Mouse (Mus musculus) stomach, embryonic 15.5 days (tissue): Measurements from ENCODE around the gene Strn4. TPM values are rescaled to one million over a fixed set of nuclear protein-coding genes. Genes with fewer than 3 reads are reported as not detected.

ENCODE experiments used
- ATAC-seq: fragments of 200-750 bp; cut with Nextera tagmentation; 2 replicates; pipeline ENCODE4 v1.8.0; 2017; ENCODE audit warnings: low read depth, moderate number of reproducible peaks, moderate TSS enrichment; ENCODE audit not compliant: insufficient read depth, low FRiP score
- H3K27ac ChIP-seq: fragments of 300-500 bp; sonication (generic); 2 replicates; pipeline ENCODE4 v1.5.1; 2015; ENCODE audit warnings: mild to moderate bottlenecking, inconsistent platforms
- H3K27me3 ChIP-seq: fragments of 300-500 bp; sonication (generic); replicated peaks from 2 replicates; pipeline ENCODE4 v1.6.1; 2015; ENCODE audit warnings: inconsistent platforms
- H3K36me3 ChIP-seq: fragments of 300-500 bp; sonication (generic); 2 replicates; pipeline ENCODE4 v1.6.1; 2015; ENCODE audit warnings: inconsistent platforms
- H3K4me1 ChIP-seq: fragments of 300-500 bp; sonication (generic); 2 replicates; pipeline ENCODE4 v1.6.1; 2015; ENCODE audit warnings: inconsistent platforms
- H3K4me2 ChIP-seq: fragments of 300-500 bp; sonication (generic); 2 replicates; pipeline ENCODE4 v1.6.1; 2015; ENCODE audit warnings: mild to moderate bottlenecking, inconsistent platforms
- H3K4me3 ChIP-seq: fragments of 300-500 bp; sonication (generic); replicated peaks from 2 replicates; pipeline ENCODE4 v1.5.1; 2015; ENCODE audit warnings: inconsistent platforms
- H3K9ac ChIP-seq: fragments of 300-500 bp; sonication (generic); 2 replicates; pipeline ENCODE4 v1.6.1; 2015; ENCODE audit warnings: inconsistent platforms
- H3K9me3 ChIP-seq: fragments of 300-500 bp; sonication (generic); 2 replicates; pipeline ENCODE4 v1.6.1; 2016; ENCODE audit warnings: inconsistent platforms
- WGBS: fragments of 180-500 bp; shearing (Covaris S2); methylation state at CpG from one replicate; pipeline ENCODE4 v1.1.7; 2015; 5-methylcytosine and 5-hydroxymethylcytosine counted together
- polyA plus RNA-seq: library from polyadenylated mRNA; unstranded; fragments of >200 nt; fragmentation: Nextera tagmentation; extraction: Ambion mirVana; gene quantifications from 2 replicates; pipeline ENCODE4 v1.2.1, GENCODE M21; 2015

Strn4 gene
- polyA plus RNA-seq, 1 experiment from 2014 or later = 89.4 TPM

DNA sequence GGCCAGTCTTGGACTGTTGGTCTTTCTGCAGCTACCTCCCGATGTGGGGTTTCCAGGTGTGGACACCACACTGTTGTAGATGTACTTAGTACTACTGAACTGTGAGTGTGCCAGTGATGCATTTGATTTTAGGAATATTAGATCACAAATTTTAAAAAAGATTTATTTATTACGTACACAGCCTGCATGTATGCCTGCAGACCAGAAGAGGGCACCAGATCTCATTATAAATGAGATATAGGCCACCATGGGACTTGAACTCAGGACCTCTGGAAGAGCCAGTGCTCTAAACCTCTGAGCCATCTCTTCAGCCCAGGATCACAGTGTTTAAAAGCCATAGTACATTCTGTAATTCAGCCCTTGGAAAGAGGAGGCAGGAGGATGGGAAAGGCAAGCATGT, 3.2 kb upstream of the Strn4 start:
- H3K4me3 ChIP-seq = no peak overlapping the region
- no peaks in the 10 kb centered on the region for H3K9me3 ChIP-seq
- no peak overlapping the region for H3K9ac ChIP-seq
- no peak overlapping the region for H3K27ac ChIP-seq
- H3K27me3 ChIP-seq = 0 out of 2 replicates have a peak, but pooled peaks cover 15% of the 10 kb centered on the region
- WGBS = 81% methylated on average over 2 of the region's 2 CpGs
- peaks cover 6% of the 10 kb centered on the region; the same call in 1 of the 2 replicates for H3K36me3 ChIP-seq
- no peak overlapping the region for H3K4me2 ChIP-seq
- peaks cover 38% of the 10 kb centered on the region for H3K4me1 ChIP-seq
- no peak for ATAC-seq

DNA sequence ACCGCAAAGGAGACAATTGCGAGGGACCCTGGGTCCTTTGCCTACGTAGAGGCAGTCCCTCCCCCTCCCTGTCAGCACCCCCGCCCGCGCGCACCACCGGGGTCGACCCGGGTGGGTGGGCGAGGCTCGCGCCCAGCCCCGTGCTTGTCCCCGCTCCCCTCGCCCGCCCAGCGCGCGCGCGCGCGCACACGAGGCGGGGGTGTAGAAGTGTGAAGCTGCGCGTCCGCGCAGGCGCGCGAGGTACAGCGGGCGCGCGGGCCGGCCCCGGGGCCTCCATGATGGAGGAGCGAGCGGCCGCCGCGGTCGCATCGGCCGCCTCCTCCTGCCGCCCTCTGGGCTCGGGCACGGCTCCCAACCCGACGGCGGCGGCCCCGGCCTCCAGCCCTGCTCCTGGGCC, 387 bp downstream of the Strn4 start:
- 0 out of 2 replicates have a peak, but pooled peaks cover 10% of the 10 kb centered on the region for H3K27me3 ChIP-seq
- H3K9ac ChIP-seq = peak overlapping the region; percentile 99
- H3K9me3 ChIP-seq = no peaks in the 10 kb centered on the region
- peak overlapping the region; percentile 89 for H3K4me2 ChIP-seq
- peaks cover 47% of the 10 kb centered on the region for H3K4me1 ChIP-seq
- H3K4me3 ChIP-seq = peak overlapping the region; percentile 88
- 0% methylated on average over 30 of the region's 55 CpGs for WGBS
- peak; percentile 86 for ATAC-seq
- peak overlapping the region; percentile 94 for H3K27ac ChIP-seq
- no peaks in the 10 kb centered on the region for H3K36me3 ChIP-seq

DNA sequence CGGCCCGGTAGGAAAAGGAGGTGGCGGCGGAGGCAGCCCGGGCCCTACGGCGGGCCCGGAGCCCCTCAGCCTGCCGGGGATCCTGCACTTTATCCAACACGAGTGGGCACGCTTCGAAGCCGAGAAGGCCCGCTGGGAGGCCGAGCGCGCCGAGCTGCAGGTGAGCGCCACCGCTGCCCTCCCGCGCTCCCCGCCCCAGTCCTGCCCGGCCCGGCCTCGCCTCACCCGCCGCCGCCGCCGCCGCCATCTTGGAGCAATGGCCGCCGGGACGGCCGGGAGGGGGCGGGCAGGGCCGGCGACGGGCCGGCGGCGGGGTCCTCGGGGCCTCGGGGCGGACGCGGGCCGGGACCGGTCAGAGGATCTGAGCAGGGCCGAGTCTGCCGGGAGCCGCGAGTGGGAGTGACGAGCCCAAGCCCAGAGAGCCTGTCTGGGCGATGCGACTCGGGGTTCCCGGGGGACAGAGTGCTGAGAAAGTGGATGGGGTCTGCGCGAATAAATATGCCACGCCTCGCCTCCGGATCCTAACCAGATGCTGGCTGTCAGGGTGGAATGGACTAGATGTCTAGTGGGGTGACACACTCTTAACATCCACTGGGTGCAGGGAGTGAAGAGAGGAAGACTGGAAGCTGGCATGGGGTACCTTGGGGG, 910 bp downstream of the Strn4 start, which contains the start of gene Fkrp:
Fkrp (minus strand) TSS at position 258 of the 648 bp plus-strand sequence.
- H3K4me3 ChIP-seq = peak within 1 kb of the TSS; percentile 88
- peak within 1 kb of the TSS; percentile 94 for H3K27ac ChIP-seq
- peaks cover 45% of the 10 kb centered on the region for H3K4me1 ChIP-seq
- H3K36me3 ChIP-seq = no peaks in the 10 kb centered on the region
- H3K9ac ChIP-seq = peak within 1 kb of the TSS; percentile 99
- peak; percentile 57 for ATAC-seq
- H3K27me3 ChIP-seq = 0 out of 2 replicates have a peak, but pooled peaks cover 6% of the 10 kb centered on the region
- WGBS = under 1% methylated on average over 54 of the region's 64 CpGs
- H3K9me3 ChIP-seq = no peaks in the 10 kb centered on the region
- H3K4me2 ChIP-seq = peak within 1 kb of the TSS; percentile 89

DNA sequence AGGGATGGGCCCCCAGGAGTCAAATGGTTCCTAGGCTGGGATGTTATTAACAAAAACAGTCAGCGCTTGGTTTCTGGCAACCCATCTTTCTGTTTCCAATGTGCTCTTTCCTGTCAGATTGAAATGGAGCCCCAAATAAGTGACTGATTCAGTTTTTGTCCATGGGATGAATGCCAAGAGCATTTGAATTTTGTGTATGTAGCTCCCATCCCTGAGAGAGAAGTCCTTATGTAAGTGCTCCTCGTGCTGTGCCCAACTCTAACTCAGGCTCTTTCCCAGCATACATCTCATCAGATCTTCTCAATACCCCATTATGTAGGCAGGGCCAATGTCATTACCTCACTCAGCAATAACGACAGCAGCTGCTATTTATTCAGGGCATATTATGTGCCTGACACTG, 2.0 kb downstream of the Strn4 start:
- Histone ChIP-seq H3K4me1 (peaks cover 48% of the 10 kb centered on the region), H3K4me3 (peak overlapping the region; percentile 88), H3K27ac (no peak overlapping the region), H3K36me3 (peaks cover 3% of the 10 kb centered on the region; the same call in 1 of the 2 replicates), H3K4me2 (peak overlapping the region; percentile 89), H3K9me3 (no peaks in the 10 kb centered on the region), H3K9ac (peak overlapping the region; percentile 99; the same call in 1 of the 2 replicates), H3K27me3 (no peaks in the 10 kb centered on the region)
- WGBS = 47% methylated on average over 3 of the region's 3 CpGs
- ATAC-seq = no peak

DNA sequence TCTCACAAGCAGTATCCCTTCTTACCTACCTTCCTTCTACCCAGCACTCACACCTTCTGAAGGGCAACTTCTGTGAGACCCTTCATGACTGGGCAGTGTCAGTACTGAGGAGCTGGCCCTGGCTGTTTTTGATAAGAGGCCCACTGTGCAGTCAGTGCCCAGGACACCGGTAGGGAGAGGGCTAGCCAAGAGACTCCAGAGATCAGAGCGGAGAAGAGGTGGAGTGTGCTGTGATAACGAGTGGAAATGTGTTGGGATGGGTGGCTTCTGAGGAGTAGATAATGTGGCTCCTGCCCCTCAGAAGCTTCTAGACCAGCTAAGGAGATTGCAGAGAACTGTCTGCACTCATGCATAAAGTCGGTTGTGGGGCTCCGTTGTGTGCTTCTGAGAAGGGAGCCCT, 4.1 kb downstream of the Strn4 start:
- no peak overlapping the region for H3K9ac ChIP-seq
- peaks cover 49% of the 10 kb centered on the region for H3K4me1 ChIP-seq
- no peak overlapping the region for H3K4me3 ChIP-seq
- peak overlapping the region; percentile 11; the same call in 1 of the 2 replicates for H3K27ac ChIP-seq
- H3K36me3 ChIP-seq = peaks cover 12% of the 10 kb centered on the region; the same call in 1 of the 2 replicates
- 77% methylated on average over 5 of the region's 5 CpGs for WGBS
- H3K4me2 ChIP-seq = no peak overlapping the region
- no peaks in the 10 kb centered on the region for H3K9me3 ChIP-seq
- H3K27me3 ChIP-seq = no peaks in the 10 kb centered on the region
- no peak for ATAC-seq

DNA sequence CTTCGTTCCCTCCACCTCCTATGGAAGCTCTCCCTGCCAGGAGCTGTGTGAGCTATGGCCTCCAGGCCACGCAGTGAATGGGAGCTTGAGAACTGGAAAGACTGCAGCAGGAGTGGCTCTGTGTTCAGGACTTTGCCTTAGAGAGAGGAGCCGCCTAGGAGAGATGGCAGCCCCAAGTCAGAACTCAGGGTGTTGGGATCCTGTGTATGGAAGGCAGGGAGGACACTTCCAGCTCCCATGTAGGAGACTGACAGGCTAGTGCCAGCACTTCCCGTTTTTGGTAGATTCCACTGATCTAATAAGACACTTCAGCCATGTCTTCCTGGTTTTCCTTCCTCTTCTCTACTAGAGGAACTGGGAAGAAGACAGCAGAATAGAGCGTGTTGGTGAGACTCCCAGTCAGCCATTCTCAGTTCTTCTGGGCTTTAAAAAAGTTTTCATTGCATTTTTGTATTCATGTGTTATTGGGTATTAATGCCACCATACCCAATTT, 4.6 kb downstream of the Strn4 start:
- ATAC-seq = no peak

DNA sequence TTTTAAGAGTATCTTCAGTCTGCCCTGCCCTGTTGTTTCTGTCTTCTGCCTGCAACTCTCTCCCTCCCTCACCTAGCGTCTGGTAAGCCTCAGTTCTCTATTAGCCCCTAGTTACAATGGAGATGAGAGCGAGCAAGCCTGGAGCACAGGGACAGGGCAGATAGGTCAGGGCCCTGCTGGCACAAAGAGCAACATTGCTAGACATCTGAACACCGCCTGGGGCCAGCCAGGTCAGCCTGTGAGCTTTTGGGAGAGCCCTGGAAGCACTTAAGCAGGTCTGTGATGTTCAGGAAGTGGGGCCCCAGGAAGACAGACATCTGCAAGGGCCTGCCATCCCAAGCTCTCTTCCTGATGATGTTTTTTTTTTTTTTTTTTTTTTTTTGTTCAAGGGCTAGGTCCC, 5.4 kb downstream of the Strn4 start:
- Histone ChIP-seq H3K27me3 (no peaks in the 10 kb centered on the region), H3K4me3 (no peak overlapping the region), H3K4me2 (no peak overlapping the region), H3K9me3 (no peaks in the 10 kb centered on the region), H3K9ac (no peak overlapping the region), H3K36me3 (peaks cover 23% of the 10 kb centered on the region), H3K27ac (no peak overlapping the region), H3K4me1 (peaks cover 38% of the 10 kb centered on the region)
- WGBS = 44% methylated on average over 3 of the region's 3 CpGs
- ATAC-seq = no peak

More for the DNA sequence above, 4.6 kb downstream of the Strn4 start:
- Histone ChIP-seq H3K4me3 (no peak overlapping the region), H3K4me2 (no peak overlapping the region), H3K9me3 (no peaks in the 10 kb centered on the region), H3K9ac (no peak overlapping the region), H3K27ac (peak overlapping the region; percentile 11; the same call in 1 of the 2 replicates), H3K4me1 (peaks cover 45% of the 10 kb centered on the region), H3K27me3 (no peaks in the 10 kb centered on the region), H3K36me3 (peaks cover 18% of the 10 kb centered on the region; the same call in 1 of the 2 replicates)
- 66% methylated on average over 5 of the region's 5 CpGs for WGBS

DNA sequence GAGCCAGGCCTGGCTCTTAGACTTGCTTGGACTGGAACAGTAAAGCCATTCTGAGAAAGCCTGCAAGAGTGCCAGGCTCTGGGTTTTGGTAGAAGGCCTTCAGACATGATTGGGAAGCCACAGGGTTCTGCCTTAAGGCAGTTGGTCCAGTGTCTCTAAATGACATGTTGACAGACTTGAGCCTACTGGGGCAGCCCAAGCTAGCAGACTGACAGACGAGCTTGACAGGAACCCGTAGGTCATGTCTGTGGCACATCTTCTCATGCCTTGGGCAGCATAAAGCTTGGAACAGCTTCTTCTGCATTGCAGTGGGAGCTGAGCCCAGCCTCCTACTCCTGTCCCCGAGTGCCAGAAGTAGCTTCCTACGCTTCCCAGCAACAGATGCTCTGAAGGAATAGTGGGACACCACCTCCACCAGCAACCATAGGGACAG, 6.0 kb downstream of the Strn4 start:
- peaks cover 28% of the 10 kb centered on the region for H3K36me3 ChIP-seq
- no peak for ATAC-seq
- no peak overlapping the region for H3K4me2 ChIP-seq
- H3K9me3 ChIP-seq = no peaks in the 10 kb centered on the region
- no peaks in the 10 kb centered on the region for H3K27me3 ChIP-seq
- H3K4me1 ChIP-seq = peaks cover 38% of the 10 kb centered on the region
- no peak overlapping the region for H3K27ac ChIP-seq
- no peak overlapping the region for H3K9ac ChIP-seq
- H3K4me3 ChIP-seq = no peak overlapping the region
- 74% methylated on average over 4 of the region's 4 CpGs for WGBS

DNA sequence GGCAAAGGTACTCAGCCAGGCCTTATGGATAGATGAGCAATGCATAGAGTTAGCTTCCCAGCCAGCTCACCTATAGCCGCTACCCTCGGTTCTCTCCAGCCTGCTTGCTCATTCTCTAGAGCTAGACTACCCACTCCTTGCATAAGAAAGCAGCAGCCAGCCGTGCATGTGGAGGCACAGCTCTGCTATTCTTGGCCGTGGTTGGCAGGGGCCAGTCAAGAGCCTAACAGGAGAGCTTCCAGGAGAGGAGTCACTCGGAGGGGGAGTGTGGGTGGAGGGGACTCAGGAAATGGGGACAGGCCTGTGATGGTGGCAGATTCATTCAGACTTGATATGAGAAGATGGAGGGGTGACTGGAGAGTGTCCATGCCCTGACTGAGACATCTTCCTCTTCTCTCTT, 8.0 kb downstream of the Strn4 start:
- Histone ChIP-seq H3K36me3 (peaks cover 47% of the 10 kb centered on the region), H3K9me3 (no peaks in the 10 kb centered on the region), H3K27me3 (no peaks in the 10 kb centered on the region), H3K4me2 (no peak overlapping the region), H3K27ac (no peak overlapping the region), H3K4me3 (no peak overlapping the region), H3K9ac (no peak overlapping the region), H3K4me1 (peaks cover 21% of the 10 kb centered on the region)
- no peak for ATAC-seq
- WGBS = 73% methylated on average over 5 of the region's 5 CpGs

DNA sequence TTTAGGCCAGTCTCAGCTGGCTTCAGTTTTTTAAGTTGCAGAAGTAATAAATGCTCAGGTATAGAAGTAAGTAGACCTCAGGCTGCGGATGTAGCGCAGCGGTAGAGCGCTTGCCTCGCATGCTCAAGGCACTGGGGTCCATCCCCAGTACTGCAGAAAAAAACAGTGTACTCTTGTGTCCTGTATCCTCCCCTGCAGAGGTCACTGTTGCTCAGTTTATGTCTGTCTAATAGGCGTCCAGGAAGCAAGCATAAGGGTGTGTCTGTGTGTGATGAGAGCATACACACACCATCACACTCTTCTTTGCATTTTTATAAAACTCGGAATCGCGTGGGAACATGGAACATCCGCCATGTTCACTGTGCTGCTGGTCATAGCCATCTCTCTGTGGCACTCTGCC, 10.1 kb downstream of the Strn4 start:
- peaks cover 66% of the 10 kb centered on the region for H3K36me3 ChIP-seq
- 81% methylated on average over 10 of the region's 10 CpGs for WGBS
- no peaks in the 10 kb centered on the region for H3K27me3 ChIP-seq

DNA sequence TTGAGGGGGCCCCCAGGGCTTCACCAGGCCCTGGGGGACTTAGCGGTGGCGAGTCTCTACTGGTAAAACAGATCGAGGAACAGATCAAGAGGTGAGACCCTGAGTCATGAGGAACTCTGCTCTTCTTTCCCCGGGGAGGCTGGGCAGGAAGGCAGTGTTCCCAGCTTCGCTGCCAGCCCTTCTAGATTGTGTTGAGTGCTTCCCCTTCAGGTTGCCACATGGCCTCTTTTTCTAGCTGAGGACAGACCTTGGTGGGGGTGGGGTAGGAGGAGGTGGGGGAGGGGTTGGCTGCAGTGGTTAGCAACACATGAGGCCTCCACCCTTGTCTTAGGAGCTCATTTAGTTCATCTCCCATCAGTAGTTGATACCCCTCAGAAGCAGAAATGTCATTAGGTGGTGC, 10.9 kb downstream of the Strn4 start:
- Histone ChIP-seq H3K4me2 (no peak overlapping the region), H3K4me3 (no peak overlapping the region), H3K27me3 (no peaks in the 10 kb centered on the region), H3K36me3 (peaks cover 74% of the 10 kb centered on the region), H3K9me3 (no peaks in the 10 kb centered on the region), H3K27ac (no peak overlapping the region; the same call in 1 of the 2 replicates), H3K4me1 (0 out of 2 replicates have a peak, but pooled peaks cover 8% of the 10 kb centered on the region), H3K9ac (no peak overlapping the region)
- WGBS = 76% methylated on average over 5 of the region's 5 CpGs
- no peak for ATAC-seq

More for the DNA sequence above, 10.1 kb downstream of the Strn4 start:
- no peaks in the 10 kb centered on the region for H3K9me3 ChIP-seq
- H3K4me2 ChIP-seq = no peak overlapping the region
- no peak overlapping the region for H3K9ac ChIP-seq
- no peak overlapping the region for H3K4me3 ChIP-seq
- H3K27ac ChIP-seq = no peak overlapping the region
- H3K4me1 ChIP-seq = peaks cover 13% of the 10 kb centered on the region; the same call in 1 of the 2 replicates
- no peak for ATAC-seq

DNA sequence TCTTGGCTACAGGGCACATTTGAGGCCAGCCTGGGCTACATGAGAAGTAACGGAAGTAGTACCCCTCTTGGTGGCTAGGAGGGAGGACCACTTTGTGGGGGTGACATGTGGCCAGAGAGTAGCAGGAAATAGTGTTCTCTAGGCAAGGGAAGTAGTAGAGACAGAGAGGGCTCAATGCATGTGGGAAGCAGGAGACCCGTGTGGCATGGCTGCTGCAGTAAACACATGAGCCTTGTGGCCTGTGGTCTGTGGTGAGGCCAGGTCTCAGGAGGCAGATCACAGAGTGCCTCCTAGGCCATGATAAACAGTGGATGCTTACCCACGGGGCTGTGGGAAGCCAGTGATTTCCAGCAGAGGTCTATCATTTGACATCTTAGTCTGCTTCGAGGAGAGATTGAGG, 11.6 kb downstream of the Strn4 start:
- Histone ChIP-seq H3K27me3 (no peaks in the 10 kb centered on the region), H3K4me3 (no peak overlapping the region), H3K4me2 (no peak overlapping the region), H3K9me3 (no peaks in the 10 kb centered on the region), H3K36me3 (peaks cover 81% of the 10 kb centered on the region), H3K9ac (no peak overlapping the region), H3K27ac (no peak overlapping the region), H3K4me1 (0 out of 2 replicates have a peak, but pooled peaks cover 5% of the 10 kb centered on the region)
- ATAC-seq = no peak
- 67% methylated on average over 4 of the region's 4 CpGs for WGBS
